Mouse (Mus musculus) CH12.LX (cell line): ENCODE data around the gene Ptgis. TPM values are rescaled to one million over a fixed set of nuclear protein-coding genes. Genes with fewer than 3 reads are reported as not detected.

Experiments
- DNase-seq: peaks from one replicate; pipeline ENCODE4 v3.0.0-alpha.2; 2013; ENCODE audit errors: extremely low read depth
- H3K27ac ChIP-seq: 2 replicates; pipeline ENCODE4 v1.5.1; 2012; ENCODE audit warnings: low read depth, mild to moderate bottlenecking, control low read depth, moderate library complexity; ENCODE audit not compliant: insufficient read depth
- H3K27me3 ChIP-seq: replicated peaks from 2 replicates; pipeline ENCODE3; 2012; ENCODE audit warnings: inconsistent platforms
- H3K36me3 ChIP-seq, 2 experiments: replicated peaks in 1 of 2; 2 replicates each; pipeline versions ENCODE3 to v1.6.1; 2012; ENCODE audit warnings: inconsistent platforms in 1 of 2, low read length in 1 of 2, mild to moderate bottlenecking in 1 of 2, mixed read lengths in 1 of 2, moderate library complexity in 1 of 2; ENCODE audit not compliant: control insufficient read depth in 1 of 2, insufficient read depth in 1 of 2
- H3K4me1 ChIP-seq, 2 experiments: 2 replicates each; pipeline ENCODE4 v1.6.1; 2012; ENCODE audit warnings: inconsistent platforms in 1 of 2, moderate library complexity in 1 of 2; ENCODE audit not compliant: insufficient read depth in 2 of 2, control insufficient read depth in 1 of 2
- H3K4me2 ChIP-seq: 2 replicates; pipeline ENCODE4 v1.6.1; 2012; ENCODE audit warnings: low read depth, mild to moderate bottlenecking, control low read depth; ENCODE audit not compliant: poor library complexity, insufficient read depth, severe bottlenecking
- H3K4me3 ChIP-seq, 3 experiments: fragments of 150-350 bp in 1 of 3; sonication (generic) in 1 of 3; replicated peaks in 1 of 3; 2 replicates each; pipeline versions ENCODE3 to v1.5.1; 2011 to 2012; ENCODE audit warnings: low read depth in 2 of 3, low read length in 2 of 3, mild to moderate bottlenecking in 2 of 3, moderate library complexity in 2 of 3, control low read depth in 1 of 3, improper control_type of control experiment in 1 of 3, inconsistent platforms in 1 of 3, mixed read lengths in 1 of 3; ENCODE audit not compliant: poor library complexity in 1 of 3
- H3K79me2 ChIP-seq: replicated peaks from 2 replicates; pipeline ENCODE4 v1.6.1; 2012; ENCODE audit warnings: mild to moderate bottlenecking, moderate library complexity; ENCODE audit not compliant: control insufficient read depth, poor library complexity, insufficient read depth, severe bottlenecking; ENCODE audit errors: extremely low read depth
- H3K9ac ChIP-seq: 2 replicates; pipeline ENCODE4 v1.6.1; 2012; ENCODE audit warnings: low read depth, mild to moderate bottlenecking, control low read depth, moderate library complexity; ENCODE audit not compliant: insufficient read depth
- H3K9me3 ChIP-seq: replicated peaks from 2 replicates; pipeline ENCODE3; 2012; ENCODE audit warnings: low read length, inconsistent platforms, mixed read lengths
- CHD1 ChIP-seq: IDR thresholded peaks from 2 replicates; pipeline ENCODE4 v1.6.1; 2012; ENCODE audit warnings: low read depth, low read length, improper control_type of control experiment, inconsistent platforms
- CTCF ChIP-seq, 2 experiments: IDR thresholded peaks in 1 of 2; conservative IDR thresholded peaks in 1 of 2; 2 replicates each; pipeline ENCODE4 v1.5.1; 2011 to 2012; ENCODE audit warnings: low read depth in 2 of 2, low read length in 2 of 2, improper control_type of control experiment in 1 of 2, inconsistent platforms in 1 of 2, mild to moderate bottlenecking in 1 of 2, moderate library complexity in 1 of 2
- E2F4 ChIP-seq: IDR thresholded peaks from 2 replicates; pipeline ENCODE4 v1.6.1; 2011; ENCODE audit warnings: low read depth, low read length, improper control_type of control experiment; ENCODE audit not compliant: insufficient replicate concordance
- ELF1 ChIP-seq: IDR thresholded peaks from 2 replicates; pipeline ENCODE4 v1.6.1; 2014; ENCODE audit warnings: low read depth, mild to moderate bottlenecking, inconsistent platforms, low read length, improper control_type of control experiment
- GABPA ChIP-seq: IDR thresholded peaks from 2 replicates; pipeline ENCODE4 v1.6.1; 2012; ENCODE audit warnings: low read depth, low read length, improper control_type of control experiment, inconsistent platforms; ENCODE audit not compliant: insufficient replicate concordance
- IRF4 ChIP-seq: IDR thresholded peaks from 2 replicates; pipeline ENCODE4 v1.6.1; 2014; ENCODE audit warnings: low read depth, mild to moderate bottlenecking, inconsistent platforms, low read length, improper control_type of control experiment
- JUN ChIP-seq: IDR thresholded peaks from 2 replicates; pipeline ENCODE4 v1.6.1; 2011; ENCODE audit warnings: low read depth, mild to moderate bottlenecking, low read length, improper control_type of control experiment, moderate library complexity; ENCODE audit not compliant: insufficient read depth
- JUND ChIP-seq: conservative IDR thresholded peaks from 2 replicates; pipeline ENCODE4 v1.6.1; 2011; ENCODE audit warnings: low read depth, low read length, improper control_type of control experiment
- KAT2A ChIP-seq: IDR thresholded peaks from 2 replicates; pipeline ENCODE4 v1.6.1; 2012; ENCODE audit warnings: low read length, improper control_type of control experiment, inconsistent platforms; ENCODE audit not compliant: insufficient replicate concordance
- MAFK ChIP-seq: IDR thresholded peaks from 2 replicates; pipeline ENCODE4 v1.6.1; 2011; ENCODE audit warnings: low read length, improper control_type of control experiment; ENCODE audit not compliant: insufficient replicate concordance
- MAZ ChIP-seq: IDR thresholded peaks from 2 replicates; pipeline ENCODE4 v1.6.1; 2012; ENCODE audit warnings: low read depth, mild to moderate bottlenecking, inconsistent platforms, low read length, improper control_type of control experiment, moderate library complexity
- MYC ChIP-seq: IDR thresholded peaks from 2 replicates; pipeline ENCODE4 v1.6.1; 2011; ENCODE audit warnings: low read depth, mild to moderate bottlenecking, improper control_type of control experiment, low read length
- POLR2A ChIP-seq: IDR thresholded peaks from 2 replicates; pipeline ENCODE4 v1.6.1; 2011; ENCODE audit warnings: low read depth, mild to moderate bottlenecking, improper control_type of control experiment, low read length
- RCOR1 ChIP-seq: conservative IDR thresholded peaks from 2 replicates; pipeline ENCODE4 v1.6.1; 2012; ENCODE audit warnings: low read depth, mild to moderate bottlenecking, inconsistent platforms, low read length, improper control_type of control experiment
- SIN3A ChIP-seq: IDR thresholded peaks from 2 replicates; pipeline ENCODE4 v1.6.1; 2012; ENCODE audit warnings: low read length, improper control_type of control experiment, inconsistent platforms
- USF1 ChIP-seq: IDR thresholded peaks from 2 replicates; pipeline ENCODE4 v1.6.1; 2014; ENCODE audit warnings: low read depth, mild to moderate bottlenecking, inconsistent platforms, low read length, improper control_type of control experiment
- USF2 ChIP-seq: conservative IDR thresholded peaks from 2 replicates; pipeline ENCODE4 v1.6.1; 2011; ENCODE audit warnings: low read depth, low read length, improper control_type of control experiment
- dilution Hi-C: fragments of 300-500 bp; cut with MboI; formaldehyde crosslinking; loops from 2 replicates; pipeline ENCODE4 v1.14.3; 2020; ENCODE audit warnings: low sequenced_read_pairs; ENCODE audit not compliant: extremely low pct_unique_long_range_greater_than_20kb, extremely low pct_ligation_motif_present
- in situ Hi-C: fragments of 300-500 bp; cut with MboI; formaldehyde crosslinking; loops from 3 replicates; pipeline ENCODE4 v1.14.3; 2019; ENCODE audit warnings: low sequenced_read_pairs, low pct_ligation_motif_present, low pct_unique_long_range_greater_than_20kb, mixed read lengths
- polyA plus RNA-seq: library from polyadenylated mRNA; unstranded; fragments of >175 nt; gene quantifications from 2 replicates; pipeline ENCODE4 v1.2.1, GENCODE M21; 2012; ENCODE audit warnings: low read depth; ENCODE audit not compliant: insufficient read length
- total RNA-seq, 2 experiments: library from RNA; depleted of rRNA; stranded (reverse); fragments of 300-350 nt in 1 of 2; fragments of >200 nt in 1 of 2; gene quantifications; 2 replicates each; pipeline ENCODE4 v1.2.3; 2012 to 2014

The Ptgis gene
- total and polyA plus RNA-seq, 3 experiments = 7.0 to 15.9 (median 13.4) TPM

DNA sequence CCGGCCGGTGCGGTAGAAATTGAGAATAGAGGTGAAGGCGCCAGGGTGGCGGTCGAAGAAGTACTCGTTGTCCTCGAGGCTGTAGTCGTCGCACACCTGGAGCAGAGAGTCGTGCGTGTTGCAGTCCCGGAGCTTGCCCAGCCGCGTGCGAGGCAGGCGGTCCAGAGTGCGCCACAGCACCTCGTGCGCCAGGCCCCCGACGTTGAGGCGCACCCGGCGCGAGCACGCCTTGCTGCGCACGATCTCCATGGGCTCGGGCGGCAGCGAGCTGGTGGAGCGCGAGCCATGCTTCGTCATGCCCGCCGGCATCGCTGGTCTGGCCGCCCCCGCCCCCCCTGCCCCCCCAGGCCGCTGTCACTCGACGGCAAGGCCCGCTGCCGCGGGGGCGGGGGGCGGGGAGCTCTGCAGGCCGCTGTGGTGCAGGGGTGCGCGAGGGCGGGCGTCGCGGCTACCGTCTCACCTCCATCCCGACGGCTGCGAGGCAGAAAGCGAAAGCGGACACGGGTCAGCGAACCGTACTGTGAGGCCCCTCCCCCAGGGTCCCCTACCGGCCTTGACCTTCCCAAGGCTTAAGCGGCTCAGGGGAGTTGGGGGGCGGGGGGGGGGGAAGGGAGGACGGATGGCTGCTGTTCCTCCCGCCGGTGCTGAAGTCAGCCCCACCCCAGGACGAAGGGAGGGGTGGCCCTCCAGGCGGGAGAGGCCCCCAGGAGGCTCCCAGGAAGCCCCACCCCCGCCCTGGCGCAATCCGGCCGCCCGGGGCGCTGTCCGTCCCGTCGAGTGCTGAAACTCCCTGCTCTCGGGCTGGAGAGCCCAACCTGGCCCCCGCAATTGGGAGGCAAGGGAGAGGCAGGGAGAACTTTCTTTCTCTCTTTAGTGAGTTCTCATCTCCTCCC is 51.8 kb downstream of the Ptgis start:
- dilution Hi-C loops (no loop called here), in situ Hi-C loops (no loop called here)
- no peak for TF ChIP-seq IRF4
- no peak for TF ChIP-seq USF1
- TF ChIP-seq JUND = no peak
- TF ChIP-seq CTCF (conservative IDR thresholded peaks at IDR 0.05 in 1 of 2, IDR thresholded peaks at IDR 0.05 in 1 of 2; ENCODE audit: low read depth in 2 of 2, low read length in 2 of 2) = no peak
- no peak for TF ChIP-seq POLR2A
- no peak for TF ChIP-seq CHD1
- no peak for TF ChIP-seq KAT2A
- no peaks in the 10 kb centered on the region for H3K79me2 ChIP-seq
- no peak overlapping the region for H3K4me2 ChIP-seq
- H3K9me3 ChIP-seq = peaks cover 4% of the 10 kb centered on the region
- H3K4me3 ChIP-seq = peak overlapping the region in 1 of 3 experiments; percentile 37
- no peak overlapping the region for H3K9ac ChIP-seq
- peaks cover 2 to 19% of the 10 kb centered on the region in 2 experiments for H3K4me1 ChIP-seq
- H3K27ac ChIP-seq = no peak overlapping the region
- H3K36me3 ChIP-seq = peaks cover 0 to 25% of the 10 kb centered on the region in 2 experiments
- peaks cover 23% of the 10 kb centered on the region for H3K27me3 ChIP-seq
- DNase-seq = no peak

DNA sequence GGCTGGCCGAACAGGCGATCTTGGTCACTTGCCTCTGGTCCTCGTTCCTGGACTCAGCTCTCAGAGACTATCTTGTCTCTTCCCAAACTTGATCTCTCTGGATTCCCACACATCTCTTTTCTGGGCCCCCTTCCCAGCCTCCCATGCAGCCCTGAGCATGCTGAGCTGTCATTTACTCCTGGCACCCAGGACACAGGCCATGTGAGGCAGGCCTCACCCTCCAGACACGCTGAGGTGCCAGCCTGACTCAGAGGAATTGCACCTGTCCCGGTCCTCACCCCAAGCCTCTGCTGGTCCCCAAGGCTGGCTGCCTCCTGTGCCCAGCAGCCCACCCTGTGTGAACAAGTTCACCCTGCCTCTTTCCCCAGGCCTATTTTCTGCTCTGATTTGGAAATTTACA is 53.3 kb downstream of the Ptgis start:
- peaks cover 23% of the 10 kb centered on the region for H3K27me3 ChIP-seq
- no peak for DNase-seq
- no peak overlapping the region for H3K4me2 ChIP-seq
- peaks cover 0 to 31% of the 10 kb centered on the region in 2 experiments for H3K36me3 ChIP-seq
- in situ Hi-C loops (no loop called here), dilution Hi-C loops (no loop called here)
- H3K79me2 ChIP-seq = no peaks in the 10 kb centered on the region
- H3K27ac ChIP-seq = no peak overlapping the region
- H3K4me3 ChIP-seq = no peak overlapping the region
- peaks cover 2 to 19% of the 10 kb centered on the region in 2 experiments for H3K4me1 ChIP-seq
- H3K9ac ChIP-seq = no peak overlapping the region
- H3K9me3 ChIP-seq = peaks cover 12% of the 10 kb centered on the region
- TF ChIP-seq USF2 = no peak

DNA sequence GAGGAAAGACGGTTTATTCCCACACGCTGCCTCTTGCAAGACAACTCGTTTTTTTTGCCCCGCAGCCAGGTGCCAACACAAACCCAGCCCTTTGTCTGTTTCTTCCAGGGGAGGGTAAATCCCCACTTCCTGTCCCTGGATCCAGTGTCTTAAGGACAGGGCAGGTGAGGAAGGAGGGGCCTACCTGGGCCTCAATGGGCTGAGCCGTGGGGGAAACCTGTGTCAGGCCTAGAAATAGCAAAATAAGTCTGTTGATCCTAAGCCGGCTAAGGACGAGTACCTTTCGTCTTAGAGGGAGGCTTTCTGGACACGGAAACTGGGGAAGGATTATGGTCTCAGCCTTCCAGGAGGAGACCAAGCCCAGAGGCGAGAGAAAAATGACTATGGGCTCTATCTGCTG is 53.9 kb downstream of the Ptgis start:
- Histone ChIP-seq H3K4me2 (no peak overlapping the region), H3K27me3 (peaks cover 21% of the 10 kb centered on the region), H3K36me3 (peaks cover 0 to 33% of the 10 kb centered on the region in 2 experiments), H3K9ac (no peak overlapping the region), H3K79me2 (no peaks in the 10 kb centered on the region), H3K9me3 (peaks cover 12% of the 10 kb centered on the region), H3K27ac (no peak overlapping the region), H3K4me3 (no peak overlapping the region), H3K4me1 (peaks cover 2 to 19% of the 10 kb centered on the region in 2 experiments)
- DNase-seq = no peak
- in situ Hi-C loops = no loop called here
- dilution Hi-C loops = no loop called here
- TF ChIP-seq SIN3A = no peak
- no peak for TF ChIP-seq E2F4
- no peak for TF ChIP-seq ELF1
- no peak for TF ChIP-seq MYC
- no peak for TF ChIP-seq GABPA
- no peak for TF ChIP-seq CHD1
- no peak for TF ChIP-seq MAZ
- TF ChIP-seq USF1 = no peak
- no peak for TF ChIP-seq RCOR1
- TF ChIP-seq JUN = no peak
- TF ChIP-seq MAFK = no peak
